Mouse (Mus musculus) ES-Bruce4 (cell line): ENCODE measurements around the gene St6galnac3. TPM values are rescaled to one million over a fixed set of nuclear protein-coding genes. Genes with fewer than 3 reads are reported as not detected.

Experiments used
- H3K27ac ChIP-seq: 2 replicates; pipeline ENCODE4 v1.5.1; 2012; ENCODE audit warnings: low read length, inconsistent platforms; ENCODE audit not compliant: insufficient read depth
- H3K27me3 ChIP-seq: 2 replicates; pipeline ENCODE4 v1.6.1; 2012; ENCODE audit warnings: mild to moderate bottlenecking, low read length, inconsistent platforms; ENCODE audit not compliant: control insufficient read depth, poor library complexity, insufficient read depth, severe bottlenecking
- H3K36me3 ChIP-seq: 2 replicates; pipeline ENCODE4 v1.6.1; 2012; ENCODE audit warnings: inconsistent platforms, mild to moderate bottlenecking, low read length, moderate library complexity; ENCODE audit not compliant: control insufficient read depth, poor library complexity, insufficient read depth, severe bottlenecking
- H3K4me1 ChIP-seq: one replicate; pipeline ENCODE4 v1.8.1; 2011; ENCODE audit warnings: low read length; ENCODE audit not compliant: control insufficient read depth, insufficient read depth
- H3K4me3 ChIP-seq: 2 replicates; pipeline ENCODE4 v1.5.1; 2011; ENCODE audit warnings: low read depth, mild to moderate bottlenecking, low read length
- H3K9ac ChIP-seq: 2 replicates; pipeline ENCODE4 v1.6.1; 2012; ENCODE audit warnings: low read depth, mild to moderate bottlenecking, inconsistent platforms; ENCODE audit not compliant: poor library complexity, severe bottlenecking
- H3K9me3 ChIP-seq: replicated peaks from 2 replicates; pipeline ENCODE4 v1.6.1; 2012; ENCODE audit warnings: mild to moderate bottlenecking, low read length, inconsistent platforms; ENCODE audit not compliant: control insufficient read depth, poor library complexity, insufficient read depth, severe bottlenecking
- CTCF ChIP-seq: IDR thresholded peaks from one replicate; pipeline ENCODE4 v1.8.1; 2011; ENCODE audit warnings: low read depth, low read length
- EP300 ChIP-seq: IDR thresholded peaks from 2 replicates; pipeline ENCODE4 v1.6.1; 2011; ENCODE audit warnings: low read depth, low read length; ENCODE audit not compliant: insufficient read depth
- POLR2A ChIP-seq: IDR thresholded peaks from one replicate; pipeline ENCODE4 v1.8.1; 2011; ENCODE audit warnings: low read length; ENCODE audit not compliant: insufficient read depth
- polyA plus RNA-seq: library from polyadenylated mRNA; stranded (reverse); fragments of >200 nt; gene quantifications from 2 replicates; pipeline ENCODE4 v1.2.4, GENCODE M21; 2011; ENCODE audit warnings: low read depth; ENCODE audit not compliant: missing spikeins, insufficient read depth, insufficient read length

St6galnac3 gene
- polyA plus RNA-seq, 1 experiment = 4.8 TPM

- Histone ChIP-seq H3K9me3 (no peaks in the 10 kb centered on the region), H3K4me3 (no peak overlapping the region), H3K27ac (no peak overlapping the region), H3K9ac (no peak overlapping the region), H3K36me3 (no peaks in the 10 kb centered on the region), H3K27me3 (no peaks in the 10 kb centered on the region), H3K4me1 (no peaks in the 10 kb centered on the region)
- TF ChIP-seq POLR2A = no peak
- no peak for TF ChIP-seq EP300
- no peak for TF ChIP-seq CTCF
Observed at GRCm38 (mm10) chr3:153732035-153732434, 7.1 kb upstream of the St6galnac3 start.

GRCm38 (mm10) chr3:153728577-153728976 is 3.6 kb upstream of the St6galnac3 start:
- H3K4me1 ChIP-seq = no peaks in the 10 kb centered on the region

GRCm38 (mm10) chr3:153723467-153724079 is 1.4 kb downstream of the St6galnac3 start:
- Histone ChIP-seq H3K9me3 (no peaks in the 10 kb centered on the region), H3K27ac (no peak overlapping the region), H3K4me3 (no peak overlapping the region), H3K36me3 (no peaks in the 10 kb centered on the region), H3K9ac (no peak overlapping the region), H3K27me3 (no peaks in the 10 kb centered on the region), H3K4me1 (no peaks in the 10 kb centered on the region)
- TF ChIP-seq POLR2A (no peak), EP300 (no peak), CTCF (no peak)

More at GRCm38 (mm10) chr3:153728577-153728976, 3.6 kb upstream of the St6galnac3 start:
- H3K27ac ChIP-seq = no peak overlapping the region
- H3K4me3 ChIP-seq = no peak overlapping the region
- no peaks in the 10 kb centered on the region for H3K36me3 ChIP-seq
- H3K9me3 ChIP-seq = no peaks in the 10 kb centered on the region
- TF ChIP-seq EP300 (no peak), POLR2A (no peak), CTCF (no peak)
- H3K27me3 ChIP-seq = no peaks in the 10 kb centered on the region
- no peak overlapping the region for H3K9ac ChIP-seq

- no peaks in the 10 kb centered on the region for H3K36me3 ChIP-seq
- peaks cover 3% of the 10 kb centered on the region for H3K4me1 ChIP-seq
- H3K4me3 ChIP-seq = no peak overlapping the region
- no peak for TF ChIP-seq POLR2A
- no peaks in the 10 kb centered on the region for H3K9me3 ChIP-seq
- H3K27me3 ChIP-seq = no peaks in the 10 kb centered on the region
- no peak overlapping the region for H3K27ac ChIP-seq
- no peak overlapping the region for H3K9ac ChIP-seq
Observed at GRCm38 (mm10) chr3:153721525-153721924, 3.4 kb downstream of the St6galnac3 start.

GRCm38 (mm10) chr3:153720922-153721321 is 4.1 kb downstream of the St6galnac3 start:
- H3K27me3 ChIP-seq = no peaks in the 10 kb centered on the region
- H3K4me3 ChIP-seq = no peak overlapping the region
- no peak overlapping the region for H3K27ac ChIP-seq
- H3K36me3 ChIP-seq = no peaks in the 10 kb centered on the region
- no peaks in the 10 kb centered on the region for H3K9me3 ChIP-seq
- TF ChIP-seq EP300 (no peak), CTCF (no peak), POLR2A (no peak)
- peaks cover 3% of the 10 kb centered on the region for H3K4me1 ChIP-seq
- no peak overlapping the region for H3K9ac ChIP-seq

- H3K9ac ChIP-seq = no peak overlapping the region
- TF ChIP-seq POLR2A = no peak
- TF ChIP-seq EP300 = no peak
- no peak for TF ChIP-seq CTCF
- H3K27me3 ChIP-seq = no peaks in the 10 kb centered on the region
- H3K9me3 ChIP-seq = no peaks in the 10 kb centered on the region
- no peak overlapping the region for H3K27ac ChIP-seq
- no peaks in the 10 kb centered on the region for H3K36me3 ChIP-seq
- peaks cover 3% of the 10 kb centered on the region for H3K4me1 ChIP-seq
- no peak overlapping the region for H3K4me3 ChIP-seq
Observed at GRCm38 (mm10) chr3:153720296-153720695, 4.7 kb downstream of the St6galnac3 start.
